Mouse (Mus musculus): ENCODE measurements around the gene Atf5. TPM values are rescaled to one million over a fixed set of nuclear protein-coding genes. Genes with fewer than 3 reads are reported as not detected.

Atf5 gene
- polyA plus RNA-seq (2012; rRNA removed), result 15.3 and 17.9 TPM in 2 replicates

DNA sequence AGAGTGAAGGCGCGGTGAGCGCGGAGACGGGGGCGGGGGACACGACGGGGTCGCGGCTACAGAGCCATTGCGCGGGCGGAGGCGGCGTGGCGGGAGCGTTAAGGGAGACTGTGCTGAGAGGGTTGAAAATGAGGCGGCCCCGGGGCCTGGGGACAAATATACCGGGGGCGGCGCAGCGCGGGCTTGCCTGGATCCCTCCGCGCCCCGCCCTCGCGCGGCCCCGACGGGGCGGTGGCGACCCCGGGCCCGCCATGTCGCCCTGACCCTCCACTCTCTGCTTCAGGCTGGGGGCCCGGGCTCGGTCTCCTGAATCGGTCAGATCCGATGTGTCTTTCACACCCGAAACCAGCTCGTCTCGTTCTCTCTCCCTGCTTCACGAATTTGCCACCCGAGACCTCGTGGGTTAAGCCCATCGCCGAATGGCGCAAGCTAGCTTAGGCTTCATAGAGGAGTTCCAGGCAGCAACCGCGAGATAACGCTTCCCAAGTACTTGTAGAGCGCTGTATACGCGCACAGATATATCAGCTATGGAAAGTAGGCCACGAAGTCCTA lies at the start of gene Atf5:
TSS of gene Atf5 (minus strand) at position 189 of the 552 bp plus-strand sequence.

DNA sequence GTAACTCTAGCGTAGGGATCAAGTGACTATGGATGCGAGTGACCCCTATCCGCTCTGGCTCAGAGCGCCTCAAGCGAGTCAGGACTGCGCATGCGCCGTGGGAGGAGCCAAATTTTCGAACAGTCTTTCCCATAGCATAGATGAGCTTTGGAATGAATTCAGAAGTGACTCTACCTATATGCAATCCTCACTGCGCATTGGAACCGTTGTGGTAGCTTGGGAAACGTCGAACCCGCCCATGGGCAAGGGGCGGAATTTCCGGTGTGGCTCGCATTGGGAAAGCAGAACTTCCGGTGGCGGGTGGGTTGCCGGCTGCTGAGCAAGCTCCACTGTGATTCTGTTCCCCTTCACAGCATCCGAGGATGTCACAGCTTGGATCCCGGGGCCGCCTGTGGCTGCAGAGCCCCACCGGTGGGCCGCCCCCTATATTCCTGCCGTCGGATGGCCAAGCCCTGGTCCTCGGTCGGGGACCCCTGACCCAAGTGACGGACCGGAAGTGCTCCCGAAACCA lies 40.6 kb upstream of the Atf5 start, which contains the start of gene Pnkp:
TSS of gene Pnkp (plus strand) at position 98 of the 511 bp plus-strand sequence.

GRCm38 (mm10) chr7:44848561-44849415 lies 32.3 kb upstream of the Atf5 start, which contains the start of the genes Akt1s1 and Tbc1d17:
Gene Akt1s1, plus strand, starts transcription at chr7:44848991.
Gene Tbc1d17, minus strand, starts transcription at chr7:44849079.

GRCm38 (mm10) chr7:44815721-44816469 lies 563 bp downstream of the Atf5 start, which contains the start of the genes Nup62 and Il4i1:
Gene Nup62, plus strand, starts transcription at chr7:44816088.
Gene Il4i1, plus strand, starts transcription at chr7:44816387.

Other genes starting within 250 kb of the Atf5 start
- gene Napsa, start 244.3 kb downstream of the Atf5 start, polyA plus RNA-seq (2012; rRNA removed), result 0.19 and 0.27 TPM in 2 replicates
- gene Kcnc3, start 226.0 kb downstream of the Atf5 start, polyA plus RNA-seq (2012; rRNA removed), result 14.7 and 17.8 TPM in 2 replicates
- gene Myh14, start 145.8 kb downstream of the Atf5 start, polyA plus RNA-seq (2012; rRNA removed), result 2.2 and 2.8 TPM in 2 replicates
- gene Izumo2, start 107.9 kb downstream of the Atf5 start, polyA plus RNA-seq (2012; rRNA removed), result not detected in 2 replicates
- gene Vrk3, start 68.2 kb downstream of the Atf5 start, polyA plus RNA-seq (2012; rRNA removed), result 28.7 TPM in 2 replicates
- gene Zfp473, start 65.6 kb downstream of the Atf5 start, polyA plus RNA-seq (2012; rRNA removed), result 1.2 and 1.3 TPM in 2 replicates
- 60.4 and 62.0 TPM in 2 replicates for gene Nup62, start 570 bp downstream of the Atf5 start, polyA plus RNA-seq (2012; rRNA removed)
- gene Il4i1, start 271 bp downstream of the Atf5 start, polyA plus RNA-seq (2012; rRNA removed), result 0.43 and 0.61 TPM in 2 replicates
- 98.0 and 109 TPM in 2 replicates for gene Akt1s1, start 32.3 kb upstream of the Atf5 start, polyA plus RNA-seq (2012; rRNA removed)
- 104 and 109 TPM in 2 replicates for gene Tbc1d17, start 32.4 kb upstream of the Atf5 start, polyA plus RNA-seq (2012; rRNA removed)
- gene Pnkp, start 40.5 kb upstream of the Atf5 start, polyA plus RNA-seq (2012; rRNA removed), result 31.5 and 33.3 TPM in 2 replicates
- 560 and 658 TPM in 2 replicates for gene Ptov1, start 53.1 kb upstream of the Atf5 start, polyA plus RNA-seq (2012; rRNA removed)
- 135 and 146 TPM in 2 replicates for gene Med25, start 76.1 kb upstream of the Atf5 start, polyA plus RNA-seq (2012; rRNA removed)
- 23.8 and 23.9 TPM in 2 replicates for gene Fuz, start 79.4 kb upstream of the Atf5 start, polyA plus RNA-seq (2012; rRNA removed)
- 139 and 165 TPM in 2 replicates for gene Ap2a1, start 112.8 kb upstream of the Atf5 start, polyA plus RNA-seq (2012; rRNA removed)
- 0.08 and 0.10 TPM in 2 replicates for gene Tsks, start 126.5 kb upstream of the Atf5 start, polyA plus RNA-seq (2012; rRNA removed)
- gene Cpt1c, start 158.2 kb upstream of the Atf5 start, polyA plus RNA-seq (2012; rRNA removed), result 96.5 and 105 TPM in 2 replicates
- gene Prmt1, start 169.9 kb upstream of the Atf5 start, polyA plus RNA-seq (2012; rRNA removed), result 861 and 874 TPM in 2 replicates
- gene Irf3, start 181.0 kb upstream of the Atf5 start, polyA plus RNA-seq (2012; rRNA removed), result 89.9 and 97.5 TPM in 2 replicates
- gene Bcl2l12, start 182.1 kb upstream of the Atf5 start, polyA plus RNA-seq (2012; rRNA removed), result 8.4 and 10.7 TPM in 2 replicates
- 91.3 and 106 TPM in 2 replicates for gene Scaf1, start 199.7 kb upstream of the Atf5 start, polyA plus RNA-seq (2012; rRNA removed)
- gene Rras, start 201.3 kb upstream of the Atf5 start, polyA plus RNA-seq (2012; rRNA removed), result 20.9 and 23.6 TPM in 2 replicates
- gene Prr12, start 236.2 kb upstream of the Atf5 start, polyA plus RNA-seq (2012; rRNA removed), result 9.9 and 13.2 TPM in 2 replicates
- 74.9 and 77.9 TPM in 2 replicates for gene Nosip, start 245.8 kb upstream of the Atf5 start, polyA plus RNA-seq (2012; rRNA removed)
- gene Prrg2, start 246.0 kb upstream of the Atf5 start, polyA plus RNA-seq (2012; rRNA removed), result 17.9 and 18.6 TPM in 2 replicates